Mouse (Mus musculus) liver (tissue): ENCODE results near the gene Lrrc17.
"Not testable (repeated sequence)": the region's sequence is repeated elsewhere in the genome, so short reads cannot be mapped to it uniquely, and the experiment has no call there.

Experiments used
- DNase-seq: peaks from one replicate; pipeline ENCODE4 v3.0.0-alpha.2; 2020; ENCODE audit warnings: mixed read lengths

Lrrc17 gene

GRCm38 (mm10) chr5:21608311-21609304 lies 65.2 kb downstream of the Lrrc17 start:
- DNase-seq: no peak

GRCm38 (mm10) chr5:21610996-21611395 lies 67.6 kb downstream of the Lrrc17 start:
- DNase-seq: no peak

GRCm38 (mm10) chr5:21614299-21614698 lies 70.9 kb downstream of the Lrrc17 start:
- DNase-seq: not testable (repeated sequence)

GRCm38 (mm10) chr5:21616450-21617009 lies 73.2 kb downstream of the Lrrc17 start:
- DNase-seq: no peak
